Mouse (Mus musculus): ENCODE measurements at regions not wholly inside any gene's neighbourhood (a gene's known extent, or its start where the extent isn't known, plus 50 kb on each side); places are given as distances from the start of the nearest gene placed in this dataset.

DNA sequence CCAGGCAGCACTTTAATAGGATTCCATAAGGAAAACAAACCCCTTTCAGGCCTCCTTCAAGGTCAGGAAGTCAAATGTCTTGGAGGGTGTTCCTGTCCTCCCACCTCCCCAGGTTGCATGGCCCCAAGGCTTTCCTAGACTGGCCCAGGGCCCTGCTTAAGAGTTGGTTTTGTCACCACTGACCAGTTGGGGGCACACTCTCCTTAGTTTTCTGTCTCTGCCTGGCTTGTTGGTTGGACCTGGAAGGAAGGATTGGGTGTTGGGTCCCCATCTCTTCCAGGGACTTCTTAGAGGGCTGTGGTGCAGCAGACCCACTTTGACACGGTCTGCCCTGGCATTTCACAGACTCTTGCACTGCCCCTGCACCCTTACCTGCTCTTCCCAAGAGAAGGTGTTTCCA, 273.1 kb downstream of the Cyp26b1 start:
- Histone ChIP-seq H3K4me3 (ENCODE audit: low read depth, low read length) (no peak overlapping the region), H3K27me3 (ENCODE audit: control insufficient read depth, insufficient read depth, low read length) (no peaks in the 10 kb centered on the region), H3K4me2 (no peak overlapping the region), H3K4me1 (ENCODE audit: control insufficient read depth, insufficient read depth, low read length) (no peaks in the 10 kb centered on the region), H3K9ac (ENCODE audit: low read length) (no peak overlapping the region), H3K36me3 (ENCODE audit: control insufficient read depth, insufficient read depth, low read length) (no peaks in the 10 kb centered on the region), H3K9me3 (ENCODE audit: control insufficient read depth, low read length) (no peaks in the 10 kb centered on the region), H3K27ac (ENCODE audit: low read depth, low read length) (no peak overlapping the region)
- WGBS, result 73% methylated on average over 1 of the region's 1 CpGs
- DNase-seq (ENCODE audit: low spot score, missing footprints), result no peak
- ATAC-seq (ENCODE audit: low FRiP score), result no peak

DNA sequence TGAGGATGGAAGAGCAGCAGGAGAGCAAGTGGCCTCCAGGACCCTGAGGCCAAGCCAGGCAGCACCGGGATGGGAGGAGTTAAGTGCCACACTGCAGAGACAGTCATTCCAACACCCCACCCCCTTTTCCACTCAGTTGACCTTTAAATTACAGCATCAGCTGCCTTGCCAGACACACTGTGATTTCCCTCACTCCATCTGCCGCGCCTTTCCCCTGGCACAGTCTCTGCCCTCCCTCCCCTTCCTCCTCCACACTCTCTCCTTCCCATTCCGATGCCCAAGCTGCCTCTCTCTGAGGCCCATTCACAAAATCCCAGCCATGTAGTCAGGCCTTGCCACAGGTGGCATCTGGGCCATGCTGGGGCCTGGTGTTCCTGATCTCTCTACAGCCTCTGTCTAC, 274.9 kb downstream of the Cyp26b1 start:
- Histone ChIP-seq H3K4me1 (ENCODE audit: control insufficient read depth, insufficient read depth, low read length) (peaks cover 4% of the 10 kb centered on the region; the same call in 1 of the 2 replicates), H3K36me3 (ENCODE audit: control insufficient read depth, insufficient read depth, low read length) (no peaks in the 10 kb centered on the region), H3K27me3 (ENCODE audit: control insufficient read depth, insufficient read depth, low read length) (no peaks in the 10 kb centered on the region), H3K4me3 (ENCODE audit: low read depth, low read length) (no peak overlapping the region), H3K9ac (ENCODE audit: low read length) (no peak overlapping the region), H3K9me3 (ENCODE audit: control insufficient read depth, low read length) (no peaks in the 10 kb centered on the region), H3K4me2 (no peak overlapping the region), H3K27ac (ENCODE audit: low read depth, low read length) (no peak overlapping the region)
- ATAC-seq (ENCODE audit: low FRiP score) (no peak), DNase-seq (ENCODE audit: low spot score, missing footprints) (no peak)
- 59% methylated on average over 4 of the region's 4 CpGs for WGBS

DNA sequence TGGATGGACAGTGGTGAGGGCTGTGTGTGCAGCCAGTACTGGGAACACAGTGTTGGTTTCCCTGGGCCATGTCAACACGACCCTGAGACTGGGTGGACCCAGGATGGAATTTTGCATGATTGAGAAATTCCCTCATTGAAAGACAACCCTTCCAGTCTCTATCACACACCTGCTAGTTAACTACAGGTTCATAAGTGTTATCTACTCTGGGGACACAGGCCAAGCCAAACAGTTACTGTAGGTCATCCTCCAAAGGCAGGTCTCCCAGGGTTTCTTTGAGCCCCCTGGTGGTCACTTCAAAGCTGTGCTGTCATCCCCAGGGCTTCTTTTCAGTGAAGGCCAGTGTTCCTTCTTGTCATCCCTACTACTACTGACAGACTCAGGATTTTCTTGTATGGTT, 276.7 kb downstream of the Cyp26b1 start:
- WGBS, result 78% methylated on average over 1 of the region's 1 CpGs
- DNase-seq (ENCODE audit: low spot score, missing footprints), result no peak
- no peak for ATAC-seq (ENCODE audit: low FRiP score)
- H3K9ac ChIP-seq (ENCODE audit: low read length), result no peak overlapping the region
- H3K27me3 ChIP-seq (ENCODE audit: control insufficient read depth, insufficient read depth, low read length), result no peaks in the 10 kb centered on the region
- H3K36me3 ChIP-seq (ENCODE audit: control insufficient read depth, insufficient read depth, low read length), result no peaks in the 10 kb centered on the region
- no peak overlapping the region for H3K27ac ChIP-seq (ENCODE audit: low read depth, low read length)
- no peaks in the 10 kb centered on the region for H3K9me3 ChIP-seq (ENCODE audit: control insufficient read depth, low read length)
- H3K4me2 ChIP-seq, result no peak overlapping the region
- H3K4me1 ChIP-seq (ENCODE audit: control insufficient read depth, insufficient read depth, low read length), result peaks cover 7% of the 10 kb centered on the region; the same call in 1 of the 2 replicates
- no peak overlapping the region for H3K4me3 ChIP-seq (ENCODE audit: low read depth, low read length)

DNA sequence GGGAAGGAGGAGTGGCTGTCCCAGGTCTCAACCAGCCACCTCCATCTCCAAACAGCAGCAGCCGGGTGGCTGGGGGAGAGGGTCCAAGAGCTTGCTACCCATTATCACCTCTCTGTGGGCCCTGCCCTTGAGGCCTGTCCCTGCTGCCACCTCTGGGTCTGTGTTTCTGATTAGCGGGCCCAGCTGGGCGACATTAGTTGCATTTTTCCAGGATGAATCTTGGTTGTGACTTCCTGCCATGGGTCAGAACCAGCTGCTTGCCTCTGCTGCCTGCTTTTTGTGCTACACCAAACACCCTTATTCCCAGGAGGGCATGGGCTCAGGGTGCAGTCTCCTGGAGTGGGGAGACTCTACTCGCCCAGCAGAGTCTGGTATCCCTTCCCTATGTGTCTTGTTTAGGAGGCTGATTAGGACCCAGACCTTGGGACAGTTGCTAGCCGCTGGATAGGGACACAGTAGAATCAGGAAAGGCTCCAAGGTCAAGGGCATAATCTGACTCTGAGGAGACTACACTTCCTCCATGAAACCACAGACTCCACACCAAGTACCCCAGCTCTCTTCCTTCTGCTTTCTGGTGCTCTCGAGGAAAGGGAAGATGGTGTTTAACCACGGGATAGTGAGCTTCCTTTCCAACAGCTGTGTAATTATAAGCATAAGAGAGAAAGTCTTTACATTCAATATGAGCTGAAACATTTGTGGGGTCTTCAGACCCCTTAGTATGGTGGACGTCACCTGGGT, 278.4 kb downstream of the Cyp26b1 start:
- no peaks in the 10 kb centered on the region for H3K9me3 ChIP-seq (ENCODE audit: control insufficient read depth, low read length)
- H3K4me2 ChIP-seq, result no peak overlapping the region
- H3K27me3 ChIP-seq (ENCODE audit: control insufficient read depth, insufficient read depth, low read length), result no peaks in the 10 kb centered on the region
- H3K9ac ChIP-seq (ENCODE audit: low read length), result no peak overlapping the region
- DNase-seq (ENCODE audit: low spot score, missing footprints) (no peak), ATAC-seq (ENCODE audit: low FRiP score) (no peak)
- no peaks in the 10 kb centered on the region for H3K36me3 ChIP-seq (ENCODE audit: control insufficient read depth, insufficient read depth, low read length)
- H3K4me3 ChIP-seq (ENCODE audit: low read depth, low read length), result no peak overlapping the region
- 80% methylated on average over 8 of the region's 8 CpGs for WGBS
- no peak overlapping the region for H3K27ac ChIP-seq (ENCODE audit: low read depth, low read length)
- H3K4me1 ChIP-seq (ENCODE audit: control insufficient read depth, insufficient read depth, low read length), result peaks cover 7% of the 10 kb centered on the region; the same call in 1 of the 2 replicates

DNA sequence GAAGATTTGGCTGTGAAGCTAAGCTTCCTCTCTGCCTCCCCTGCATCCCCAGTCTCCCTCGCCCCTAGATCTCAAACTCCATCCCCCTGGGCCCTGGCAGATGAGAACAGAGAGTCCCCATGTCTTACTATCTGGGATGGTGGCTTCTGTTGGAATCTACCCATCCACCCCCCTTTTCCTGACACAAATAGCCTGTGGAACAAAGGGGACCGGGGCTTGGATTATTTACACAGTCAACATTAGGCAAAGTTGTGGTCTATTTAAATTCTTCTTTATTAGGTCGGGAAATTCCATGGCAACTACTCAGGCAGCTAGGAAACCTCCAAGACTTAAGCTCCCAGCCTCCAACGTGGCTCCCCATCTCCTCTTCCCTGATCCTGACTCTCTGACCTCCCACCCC, 279.9 kb downstream of the Cyp26b1 start:
- Histone ChIP-seq H3K9me3 (ENCODE audit: control insufficient read depth, low read length) (no peaks in the 10 kb centered on the region), H3K36me3 (ENCODE audit: control insufficient read depth, insufficient read depth, low read length) (no peaks in the 10 kb centered on the region), H3K4me2 (no peak overlapping the region), H3K27me3 (ENCODE audit: control insufficient read depth, insufficient read depth, low read length) (no peaks in the 10 kb centered on the region), H3K27ac (ENCODE audit: low read depth, low read length) (no peak overlapping the region), H3K4me1 (ENCODE audit: control insufficient read depth, insufficient read depth, low read length) (peaks cover 7% of the 10 kb centered on the region; the same call in 1 of the 2 replicates), H3K9ac (ENCODE audit: low read length) (no peak overlapping the region), H3K4me3 (ENCODE audit: low read depth, low read length) (no peak overlapping the region)
- WGBS, result 5% methylated on average over 4 of the region's 4 CpGs
- ATAC-seq (ENCODE audit: low FRiP score), result peak; percentile 63; the same call in 1 of the 2 replicates
- no peak for DNase-seq (ENCODE audit: low spot score, missing footprints)

DNA sequence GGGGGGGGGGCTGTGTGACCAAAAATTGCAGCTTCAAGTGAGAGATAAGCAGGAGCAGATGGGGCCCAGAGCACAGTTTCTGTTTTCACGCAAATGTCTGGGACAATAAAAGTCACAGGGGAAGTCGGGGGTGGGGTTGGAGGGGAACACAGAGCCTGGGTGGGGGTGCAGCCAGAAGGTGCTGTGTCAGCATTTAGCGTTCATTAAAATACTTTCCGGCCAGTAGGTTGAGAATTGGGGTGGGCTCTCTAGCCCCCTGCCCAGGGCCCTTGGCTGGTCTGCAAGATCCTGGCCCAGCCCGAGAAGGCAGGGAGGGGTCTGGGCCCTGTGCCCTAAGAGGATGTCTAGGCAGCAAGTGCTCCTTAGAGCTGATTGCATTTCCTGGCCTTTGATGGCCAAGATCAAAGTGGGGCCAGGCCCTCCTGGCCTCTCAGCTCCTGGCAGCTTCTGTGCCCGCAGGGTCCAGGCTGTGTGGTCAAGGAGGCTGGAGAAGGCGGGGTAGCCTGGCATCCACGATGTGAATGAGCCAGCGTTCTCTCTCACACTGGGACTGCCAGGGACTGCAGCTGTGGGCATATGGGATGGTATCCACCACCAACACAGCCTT, 283.0 kb downstream of the Cyp26b1 start:
- Histone ChIP-seq H3K36me3 (ENCODE audit: control insufficient read depth, insufficient read depth, low read length) (no peaks in the 10 kb centered on the region), H3K4me1 (ENCODE audit: control insufficient read depth, insufficient read depth, low read length) (peaks cover 7% of the 10 kb centered on the region; the same call in 1 of the 2 replicates), H3K9me3 (ENCODE audit: control insufficient read depth, low read length) (no peaks in the 10 kb centered on the region), H3K4me3 (ENCODE audit: low read depth, low read length) (no peak overlapping the region), H3K4me2 (no peak overlapping the region), H3K9ac (ENCODE audit: low read length) (no peak overlapping the region), H3K27ac (ENCODE audit: low read depth, low read length) (no peak overlapping the region), H3K27me3 (ENCODE audit: control insufficient read depth, insufficient read depth, low read length) (no peaks in the 10 kb centered on the region)
- WGBS, result 77% methylated on average over 9 of the region's 9 CpGs
- DNase-seq (ENCODE audit: low spot score, missing footprints) (no peak), ATAC-seq (ENCODE audit: low FRiP score) (no peak)

DNA sequence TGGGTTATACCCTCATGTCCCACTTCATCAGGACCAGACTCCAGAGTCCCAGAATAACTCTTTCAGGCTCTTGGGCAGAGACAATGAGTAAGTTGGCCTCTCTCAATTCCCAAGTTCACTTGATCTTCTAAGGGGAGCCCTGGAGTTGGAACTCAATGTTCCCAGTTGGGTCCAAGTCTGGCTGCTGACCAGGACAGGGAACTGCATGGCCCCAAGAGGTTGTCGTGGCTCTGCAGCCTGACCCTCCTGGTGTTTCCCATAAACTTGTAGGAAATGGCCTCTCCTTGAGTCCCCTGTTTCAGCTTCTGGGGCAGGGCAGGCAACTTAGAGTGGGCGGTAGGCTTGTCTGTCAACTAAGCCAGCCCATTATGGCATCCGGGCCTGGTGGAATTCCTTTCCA, 286.2 kb downstream of the Cyp26b1 start:
- H3K4me1 ChIP-seq (ENCODE audit: control insufficient read depth, insufficient read depth, low read length), result no peaks in the 10 kb centered on the region
- ATAC-seq (ENCODE audit: low FRiP score), result no peak
- no peaks in the 10 kb centered on the region for H3K9me3 ChIP-seq (ENCODE audit: control insufficient read depth, low read length)
- H3K9ac ChIP-seq (ENCODE audit: low read length), result no peak overlapping the region
- no peaks in the 10 kb centered on the region for H3K27me3 ChIP-seq (ENCODE audit: control insufficient read depth, insufficient read depth, low read length)
- no peak overlapping the region for H3K4me3 ChIP-seq (ENCODE audit: low read depth, low read length)
- H3K36me3 ChIP-seq (ENCODE audit: control insufficient read depth, insufficient read depth, low read length), result no peaks in the 10 kb centered on the region
- no peak for DNase-seq (ENCODE audit: low spot score, missing footprints)
- H3K4me2 ChIP-seq, result no peak overlapping the region
- 90% methylated on average over 3 of the region's 3 CpGs for WGBS
- no peak overlapping the region for H3K27ac ChIP-seq (ENCODE audit: low read depth, low read length)

DNA sequence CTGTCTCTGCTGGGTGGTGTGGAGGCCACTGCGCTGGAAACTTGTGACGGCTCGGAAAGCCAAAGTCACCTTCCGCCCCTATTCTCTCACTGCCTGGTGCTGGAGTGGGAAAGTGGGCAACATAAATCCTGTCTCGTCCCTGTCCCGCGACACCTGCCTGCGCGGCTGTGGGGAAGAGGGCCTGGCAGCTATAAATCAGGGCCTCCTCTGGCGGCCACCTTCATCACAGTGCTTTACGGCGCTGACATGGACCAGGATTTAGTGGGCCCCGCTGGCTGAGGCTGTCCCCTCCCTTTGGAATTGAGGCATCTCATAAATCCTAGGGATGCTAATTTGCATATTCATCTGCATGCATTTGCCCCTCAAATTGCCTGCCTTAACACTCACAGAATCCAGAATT, 287.1 kb downstream of the Cyp26b1 start:
- 92% methylated on average over 13 of the region's 13 CpGs for WGBS
- Histone ChIP-seq H3K36me3 (ENCODE audit: control insufficient read depth, insufficient read depth, low read length) (no peaks in the 10 kb centered on the region), H3K27ac (ENCODE audit: low read depth, low read length) (no peak overlapping the region), H3K4me2 (no peak overlapping the region), H3K4me1 (ENCODE audit: control insufficient read depth, insufficient read depth, low read length) (no peaks in the 10 kb centered on the region), H3K27me3 (ENCODE audit: control insufficient read depth, insufficient read depth, low read length) (no peaks in the 10 kb centered on the region), H3K4me3 (ENCODE audit: low read depth, low read length) (no peak overlapping the region), H3K9ac (ENCODE audit: low read length) (no peak overlapping the region), H3K9me3 (ENCODE audit: control insufficient read depth, low read length) (no peaks in the 10 kb centered on the region)
- DNase-seq (ENCODE audit: low spot score, missing footprints) (no peak), ATAC-seq (ENCODE audit: low FRiP score) (no peak)

DNA sequence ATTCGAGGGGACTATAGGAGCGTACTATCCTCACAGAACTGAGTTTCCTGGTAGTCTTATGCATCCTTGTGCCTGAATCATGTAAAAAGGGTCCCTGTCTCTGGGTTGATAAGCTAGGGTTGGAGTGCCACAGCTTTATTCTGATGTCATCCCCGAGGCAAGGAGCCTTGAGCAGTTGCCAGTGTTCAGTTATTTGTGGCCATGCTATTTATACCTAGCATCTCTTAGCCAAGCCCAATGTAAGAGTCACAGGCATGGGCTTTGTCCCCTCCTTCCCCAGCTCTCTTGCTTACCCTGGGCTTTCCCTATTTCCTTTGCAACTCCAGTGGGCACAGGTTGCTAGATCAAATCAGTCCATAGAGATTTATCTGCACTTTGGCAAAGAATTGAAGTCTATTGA, 288.6 kb downstream of the Cyp26b1 start:
- 87% methylated on average over 3 of the region's 3 CpGs for WGBS
- H3K4me1 ChIP-seq (ENCODE audit: control insufficient read depth, insufficient read depth, low read length), result no peaks in the 10 kb centered on the region
- ATAC-seq (ENCODE audit: low FRiP score), result no peak
- no peak overlapping the region for H3K4me2 ChIP-seq
- no peaks in the 10 kb centered on the region for H3K36me3 ChIP-seq (ENCODE audit: control insufficient read depth, insufficient read depth, low read length)
- H3K9ac ChIP-seq (ENCODE audit: low read length), result no peak overlapping the region
- no peaks in the 10 kb centered on the region for H3K27me3 ChIP-seq (ENCODE audit: control insufficient read depth, insufficient read depth, low read length)
- DNase-seq (ENCODE audit: low spot score, missing footprints), result no peak
- no peak overlapping the region for H3K4me3 ChIP-seq (ENCODE audit: low read depth, low read length)
- no peak overlapping the region for H3K27ac ChIP-seq (ENCODE audit: low read depth, low read length)
- H3K9me3 ChIP-seq (ENCODE audit: control insufficient read depth, low read length), result no peaks in the 10 kb centered on the region

All from midbrain, embryonic 11.5 days (tissue).